Mouse (Mus musculus) G1E (cell line): ENCODE results near the gene Mnat1.

Source experiments
- CTCF ChIP-seq: IDR thresholded peaks from 2 replicates; pipeline ENCODE4 v1.5.1; 2012; ENCODE audit warnings: low read depth, low read length, inconsistent platforms, mixed read lengths
- GATA1 ChIP-seq: IDR thresholded peaks from 2 replicates; pipeline ENCODE4 v1.6.1; 2012; ENCODE audit warnings: borderline replicate concordance, low read length, inconsistent platforms, mixed read lengths
- POLR2AphosphoS5 ChIP-seq: IDR thresholded peaks from 2 replicates; pipeline ENCODE4 v1.6.1; 2012; ENCODE audit warnings: low read depth, low read length, inconsistent platforms; ENCODE audit not compliant: insufficient replicate concordance
- TAL1 ChIP-seq: conservative IDR thresholded peaks from 2 replicates; pipeline ENCODE4 v1.6.1; 2012; ENCODE audit warnings: low read depth, low read length, inconsistent platforms, mixed read lengths

GRCm38 (mm10) chr12:73088500-73088899 is 35.0 kb upstream of the Mnat1 start:
- TF ChIP-seq GATA1: no peak
- no peak for TF ChIP-seq CTCF
- no peak for TF ChIP-seq POLR2AphosphoS5
- TF ChIP-seq TAL1: no peak
